Mouse (Mus musculus) large intestine, adult 2 months (tissue): ENCODE results near the gene Mmp8. TPM values are rescaled to one million over a fixed set of nuclear protein-coding genes. Genes with fewer than 3 reads are reported as not detected.

ENCODE experiments used
- DNase-seq: peaks from one replicate; pipeline ENCODE4 v3.0.0-alpha.2; 2012; ENCODE audit warnings: low read depth, low spot score
- WGBS: fragments of 180-500 bp; shearing (Covaris S2); methylation state at CpG from one replicate; pipeline ENCODE4 v1.1.7; 2018; 5-methylcytosine and 5-hydroxymethylcytosine counted together
- polyA plus RNA-seq: library from polyadenylated mRNA; depleted of rRNA; stranded (reverse); fragments of >200 nt; gene quantifications from 2 replicates; pipeline ENCODE4 v1.2.3, GENCODE M21; 2012; rRNA removed

The Mmp8 gene
- polyA plus RNA-seq, result 0.04 TPM in 1 of 2 replicates, not detected in the other

- DNase-seq, result no peak
- WGBS, result 69% methylated on average over 8 of the region's 8 CpGs
Measured at GRCm38 (mm10) chr9:7558221-7559017, at the start of gene Mmp8. Mmp8 (plus strand) TSS chr9:7558456.

GRCm38 (mm10) chr9:7509619-7510233, 48.5 kb upstream of the Mmp8 start:
- WGBS, result 54% methylated on average over 10 of the region's 10 CpGs
- no peak for DNase-seq

GRCm38 (mm10) chr9:7517944-7518571, 40.2 kb upstream of the Mmp8 start:
- 58% methylated on average over 4 of the region's 4 CpGs for WGBS
- DNase-seq, result no peak

DNA sequence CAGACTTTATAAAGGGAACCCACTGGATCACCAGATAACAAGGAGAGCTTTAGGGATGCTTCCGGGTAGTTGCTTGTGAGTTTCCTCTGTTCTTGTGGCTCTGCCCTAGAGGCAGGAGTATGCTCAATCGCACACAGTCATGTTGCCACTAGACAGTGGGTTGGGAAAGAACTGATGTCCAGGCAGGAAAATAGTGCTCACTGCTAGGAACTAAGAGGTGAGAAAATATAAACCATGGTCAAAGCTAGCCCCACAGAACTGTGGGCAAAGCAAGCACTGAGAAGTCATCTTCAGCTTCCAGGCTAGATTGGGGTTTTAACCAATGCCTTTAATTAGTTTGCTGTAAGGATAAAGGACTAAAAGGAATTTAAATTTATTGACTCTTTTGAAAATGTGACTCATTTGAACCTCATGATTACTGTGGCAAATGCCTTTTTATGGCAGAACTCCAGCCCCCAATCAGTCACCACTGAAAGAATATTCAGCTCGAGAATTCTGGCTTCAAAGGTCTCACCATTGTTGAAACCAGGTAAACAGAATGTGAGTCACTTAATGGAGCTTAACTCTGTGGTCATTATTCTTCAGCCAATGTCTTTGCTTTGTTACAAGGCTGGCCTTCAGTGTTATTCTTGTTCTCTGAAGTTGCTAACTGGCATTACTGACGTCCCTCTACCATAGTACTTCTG, 31.9 kb upstream of the Mmp8 start:
- no peak for DNase-seq
- WGBS, result 48% methylated on average over 4 of the region's 4 CpGs

- DNase-seq, result no peak
Measured at GRCm38 (mm10) chr9:7542763-7543162, 15.5 kb upstream of the Mmp8 start.

GRCm38 (mm10) chr9:7544923-7545457, 13.3 kb upstream of the Mmp8 start:
- 55% methylated on average over 1 of the region's 1 CpGs for WGBS
- DNase-seq, result no peak

GRCm38 (mm10) chr9:7545471-7545870, 12.8 kb upstream of the Mmp8 start:
- no peak for DNase-seq
- WGBS, result 43% methylated on average over 1 of the region's 1 CpGs

- no peak for DNase-seq
- WGBS, result 88% methylated on average over 7 of the region's 7 CpGs
Measured at GRCm38 (mm10) chr9:7545920-7546319, 12.3 kb upstream of the Mmp8 start.

- no peak for DNase-seq
Measured at GRCm38 (mm10) chr9:7551943-7552342, 6.3 kb upstream of the Mmp8 start.

GRCm38 (mm10) chr9:7553536-7553935, 4.7 kb upstream of the Mmp8 start:
- WGBS, result 52% methylated on average over 3 of the region's 3 CpGs
- no peak for DNase-seq

- DNase-seq, result peak; percentile 4
- 34% methylated on average over 3 of the region's 3 CpGs for WGBS
Measured at GRCm38 (mm10) chr9:7554382-7554781, 3.9 kb upstream of the Mmp8 start.

DNA sequence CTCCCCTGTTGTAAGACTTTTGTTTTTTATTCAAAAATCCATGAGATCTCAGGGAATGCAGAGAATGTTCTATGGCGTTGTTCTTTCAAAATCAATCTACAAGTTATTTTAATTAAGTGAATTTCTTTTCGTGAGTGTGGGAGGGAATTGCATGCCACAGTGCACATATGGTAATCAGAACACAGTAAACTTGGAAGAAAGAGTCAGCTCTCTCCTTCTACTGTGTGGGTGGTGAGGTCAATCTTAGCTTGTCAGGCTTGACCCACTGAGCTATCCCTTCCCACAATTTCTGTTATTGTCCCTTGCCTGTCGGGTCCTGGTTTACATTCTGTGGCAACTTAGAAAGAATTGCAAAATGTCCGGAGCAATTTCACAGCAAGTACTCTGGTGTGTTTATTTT, 1.8 kb downstream of the Mmp8 start:
- no peak for DNase-seq
- WGBS, result 69% methylated on average over 4 of the region's 4 CpGs

DNA sequence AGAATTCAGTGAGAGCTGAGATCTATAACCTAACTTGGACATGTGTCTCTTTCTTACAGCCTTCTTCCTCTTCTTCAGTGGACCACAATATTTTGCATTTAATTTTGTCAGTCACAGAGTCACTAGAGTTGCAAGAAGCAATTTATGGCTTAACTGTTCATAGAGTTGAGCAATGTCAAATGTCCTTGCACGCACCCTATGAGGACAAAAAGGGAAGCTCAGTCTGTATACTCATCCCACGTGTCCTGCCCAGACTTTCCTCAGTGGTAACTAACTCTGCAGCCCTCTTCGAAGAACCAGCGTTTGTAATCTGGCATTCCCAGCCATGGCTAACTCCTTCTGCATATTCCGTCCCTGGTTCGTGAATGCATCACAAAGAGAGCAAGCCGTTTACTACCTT, 9.1 kb downstream of the Mmp8 start:
- no peak for DNase-seq
- 45% methylated on average over 7 of the region's 7 CpGs for WGBS

DNA sequence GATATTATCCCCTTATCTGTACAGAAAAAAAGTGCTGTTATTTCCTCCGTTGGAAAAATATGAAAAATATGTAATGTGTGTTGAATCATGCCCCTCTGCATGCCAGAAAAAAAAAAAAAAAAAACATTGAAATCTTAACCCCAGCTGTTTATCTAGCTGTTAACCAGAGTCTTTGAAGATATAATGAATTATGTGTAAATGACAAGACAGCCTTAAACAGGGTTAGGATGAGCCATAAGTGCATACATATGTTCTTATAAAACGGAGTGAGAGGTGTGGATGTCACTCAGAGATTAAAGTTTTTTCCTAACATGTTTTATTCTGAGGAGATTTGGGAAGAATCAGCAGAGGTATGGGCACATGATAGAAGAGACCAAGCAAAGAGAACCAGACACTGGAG, 9.7 kb downstream of the Mmp8 start:
- DNase-seq, result no peak
- WGBS, result 55% methylated on average over 2 of the region's 2 CpGs

GRCm38 (mm10) chr9:7570485-7570884, 12.2 kb downstream of the Mmp8 start:
- WGBS, result 64% methylated on average over 1 of the region's 1 CpGs
- DNase-seq, result no peak

DNA sequence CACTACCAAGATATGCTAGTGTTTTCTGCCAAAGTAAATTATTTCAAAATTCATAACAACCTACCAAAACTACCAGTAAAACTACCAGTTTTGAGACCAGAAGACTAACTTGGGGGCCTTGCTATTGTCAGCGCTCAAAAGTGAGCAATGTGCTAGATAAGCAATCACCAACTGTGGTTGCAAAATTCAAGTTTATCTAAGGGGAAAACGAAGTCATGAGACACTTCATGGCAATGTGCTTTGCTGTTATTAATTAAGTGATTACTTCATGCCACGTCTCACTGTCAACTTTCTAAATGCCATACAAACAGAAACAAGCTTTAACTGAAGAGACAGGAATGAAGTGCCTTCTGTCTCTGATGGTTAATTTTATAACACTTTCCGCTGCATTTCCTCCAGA, 12.9 kb downstream of the Mmp8 start, which contains the start of gene Mmp27:
Gene Mmp27 (plus strand): TSS at position 235 of the 400 bp plus-strand sequence.
- DNase-seq, result no peak
- 22% methylated on average over 4 of the region's 4 CpGs for WGBS

DNA sequence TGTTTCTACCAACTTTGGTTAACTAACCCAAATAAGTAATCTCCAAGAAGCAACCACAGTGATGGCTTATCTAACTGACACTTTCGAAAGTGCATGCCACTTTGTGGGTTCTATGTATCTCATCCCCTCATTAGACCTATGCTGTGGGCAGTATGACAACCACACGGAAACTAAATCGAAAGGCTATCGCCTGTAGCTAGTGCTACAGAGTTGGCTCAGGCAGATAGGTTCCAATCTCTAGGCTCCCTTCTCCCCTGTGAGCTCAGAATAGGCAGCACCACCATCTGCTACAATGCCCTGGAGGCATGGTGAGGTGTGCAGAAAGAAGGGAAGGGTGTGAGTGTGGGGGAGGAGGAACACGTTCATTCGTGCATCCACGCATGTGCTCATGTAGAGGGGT, 13.9 kb downstream of the Mmp8 start:
- WGBS, result 83% methylated on average over 7 of the region's 7 CpGs
- DNase-seq, result no peak

DNA sequence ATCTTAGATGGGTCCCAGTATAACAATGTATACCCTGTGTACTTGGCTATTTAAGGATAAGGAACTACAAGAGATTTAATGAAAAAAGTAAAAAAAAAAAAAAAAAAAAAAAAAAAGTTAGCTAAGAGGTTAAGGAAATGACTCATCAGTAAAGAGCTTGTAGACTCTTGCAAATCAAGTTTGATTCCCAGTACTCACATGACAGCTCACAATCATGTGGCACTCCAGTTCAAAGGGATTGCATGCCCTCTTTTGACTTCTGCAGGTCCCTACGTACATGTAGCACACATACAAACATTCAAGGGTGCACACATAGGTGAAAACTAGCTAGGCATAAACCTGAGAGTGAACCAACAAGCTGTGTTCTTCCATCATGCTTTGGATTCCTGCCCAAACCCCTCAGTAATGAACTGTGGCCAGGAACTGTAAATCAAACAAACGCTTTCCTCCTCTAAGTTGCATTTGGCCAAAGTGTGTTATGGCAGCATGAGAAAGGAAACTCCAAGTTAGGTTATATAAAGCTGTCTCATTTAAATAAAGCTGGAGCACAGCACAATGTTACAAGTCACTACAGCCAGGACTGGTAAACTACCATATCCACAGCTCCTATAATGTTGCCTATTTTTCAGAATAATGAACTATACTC, 14.5 kb downstream of the Mmp8 start:
- no peak for DNase-seq
- WGBS, result 20% methylated on average over 2 of the region's 2 CpGs

- WGBS, result 72% methylated on average over 3 of the region's 3 CpGs
- no peak for DNase-seq
Measured at GRCm38 (mm10) chr9:7575526-7575925, 17.3 kb downstream of the Mmp8 start.

- WGBS, result 89% methylated on average over 2 of the region's 2 CpGs
- DNase-seq, result no peak
Measured at GRCm38 (mm10) chr9:7577371-7577770, 19.1 kb downstream of the Mmp8 start.
